Mouse (Mus musculus) heart, adult 2 months (tissue): ENCODE measurements at regions not wholly inside any gene's neighbourhood (a gene's known extent, or its start where the extent isn't known, plus 50 kb on each side); places are given as distances from the start of the nearest gene placed in this dataset.

ENCODE experiments used
- DNase-seq, 2 experiments: peaks; one replicate each; pipeline ENCODE4 v3.0.0; 2021
- H3K27ac ChIP-seq: fragments of 200-600 bp; 2 replicates; pipeline ENCODE4 v1.8.1; 2022
- H3K27me3 ChIP-seq: fragments of 200-500 bp; 2 replicates; pipeline ENCODE4 v1.6.1; 2012; ENCODE audit warnings: mild to moderate bottlenecking, low read length, inconsistent platforms, mixed read lengths; ENCODE audit not compliant: control insufficient read depth, insufficient read depth
- H3K36me3 ChIP-seq: fragments of 200-500 bp; 2 replicates; pipeline ENCODE4 v1.6.1; 2012; ENCODE audit warnings: low read length, inconsistent platforms; ENCODE audit not compliant: control insufficient read depth, insufficient read depth
- H3K4me1 ChIP-seq: fragments of 200-500 bp; 2 replicates; pipeline ENCODE4 v1.6.1; 2011; ENCODE audit warnings: low read length; ENCODE audit not compliant: control insufficient read depth, insufficient read depth
- H3K4me3 ChIP-seq: fragments of 200-600 bp; 2 replicates; pipeline ENCODE4 v1.8.1; 2022
- H3K79me2 ChIP-seq: fragments of 200-500 bp; replicated peaks from 2 replicates; pipeline ENCODE4 v1.6.1; 2012; ENCODE audit warnings: mild to moderate bottlenecking, inconsistent platforms, low read length, moderate library complexity, mixed read lengths; ENCODE audit not compliant: control insufficient read depth, insufficient read depth
- H3K9ac ChIP-seq: fragments of 200-500 bp; 2 replicates; pipeline ENCODE4 v1.6.1; 2012; ENCODE audit warnings: low read depth, mild to moderate bottlenecking, control low read depth, inconsistent platforms, low read length, mixed read lengths
- CTCF ChIP-seq: fragments of 200-600 bp; IDR thresholded peaks from 2 replicates; pipeline ENCODE4 v1.8.1; 2022; ENCODE audit warnings: antibody characterized with exemption, mild to moderate bottlenecking, moderate library complexity
- EP300 ChIP-seq: fragments of 200-500 bp; IDR thresholded peaks from 2 replicates; pipeline ENCODE4 v1.6.1; 2011; ENCODE audit warnings: low read depth, low read length, control low read depth; ENCODE audit not compliant: insufficient read depth
- POLR2A ChIP-seq: fragments of 200-500 bp; IDR thresholded peaks from 2 replicates; pipeline ENCODE4 v1.6.1; 2011; ENCODE audit warnings: mild to moderate bottlenecking, low read depth, low read length, control low read depth; ENCODE audit not compliant: insufficient read depth
- WGBS: fragments of 180-500 bp; shearing (Covaris S2); methylation state at CpG from one replicate; pipeline ENCODE4 v1.1.7; 2018; 5-methylcytosine and 5-hydroxymethylcytosine counted together
- intact Hi-C: fragments of 180-260 bp; cut with DNase I; formaldehyde crosslinking; loops from one replicate; pipeline ENCODE4 v1.15.1; 2025

- no peak overlapping the region for H3K27ac ChIP-seq
- no peak overlapping the region for H3K9ac ChIP-seq
- no peaks in the 10 kb centered on the region for H3K27me3 ChIP-seq
- 93% methylated on average over 12 of the region's 12 CpGs for WGBS
- no peak overlapping the region for H3K4me3 ChIP-seq
- no peak for DNase-seq
- no peaks in the 10 kb centered on the region for H3K79me2 ChIP-seq
- intact Hi-C loops, result no loop called here
- no peaks in the 10 kb centered on the region for H3K36me3 ChIP-seq
- TF ChIP-seq POLR2A (no peak), EP300 (no peak), CTCF (no peak)
- peaks cover 4% of the 10 kb centered on the region for H3K4me1 ChIP-seq
Measured at GRCm38 (mm10) chr13:60426192-60426840, 175.4 kb upstream of the Dapk1 start.

- WGBS, result 68% methylated on average over 7 of the region's 7 CpGs
- H3K27ac ChIP-seq, result peak overlapping the region; percentile 60; the same call in 1 of the 2 replicates
- H3K4me3 ChIP-seq, result no peak overlapping the region
- no peak for DNase-seq
- H3K79me2 ChIP-seq, result no peaks in the 10 kb centered on the region
- no peaks in the 10 kb centered on the region for H3K36me3 ChIP-seq
- H3K9ac ChIP-seq, result no peak overlapping the region
- no peak for TF ChIP-seq EP300
- TF ChIP-seq POLR2A, result no peak
- TF ChIP-seq CTCF, result no peak
- no peaks in the 10 kb centered on the region for H3K27me3 ChIP-seq
- intact Hi-C loops, result no loop called here
- peaks cover 2% of the 10 kb centered on the region for H3K4me1 ChIP-seq
Measured at GRCm38 (mm10) chr13:60427077-60427476, 174.7 kb upstream of the Dapk1 start.

- intact Hi-C loops, result no loop called here
- peak; percentile 52 to 75 for DNase-seq
- WGBS, result 33% methylated on average over 12 of the region's 12 CpGs
- peaks cover 2% of the 10 kb centered on the region for H3K4me1 ChIP-seq
- H3K27me3 ChIP-seq, result no peaks in the 10 kb centered on the region
- H3K4me3 ChIP-seq, result no peak overlapping the region
- no peak overlapping the region for H3K9ac ChIP-seq
- no peaks in the 10 kb centered on the region for H3K36me3 ChIP-seq
- H3K79me2 ChIP-seq, result no peaks in the 10 kb centered on the region
- TF ChIP-seq CTCF (no peak), EP300 (0 out of 2 replicates have a peak, but pooled peaks have one; percentile 15)
- peak overlapping the region; percentile 60 for H3K27ac ChIP-seq
Measured at GRCm38 (mm10) chr13:60427755-60428385, 173.9 kb upstream of the Dapk1 start.

GRCm38 (mm10) chr13:60429148-60429547, 172.6 kb upstream of the Dapk1 start:
- Histone ChIP-seq H3K4me1 (peaks cover 2% of the 10 kb centered on the region), H3K27me3 (no peaks in the 10 kb centered on the region), H3K79me2 (no peaks in the 10 kb centered on the region), H3K27ac (no peak overlapping the region), H3K36me3 (no peaks in the 10 kb centered on the region), H3K4me3 (no peak overlapping the region), H3K9ac (no peak overlapping the region)
- DNase-seq, result no peak
- TF ChIP-seq POLR2A (no peak), CTCF (peak; percentile 40)
- 71% methylated on average over 3 of the region's 3 CpGs for WGBS
- intact Hi-C loops, result no loop called here

- Histone ChIP-seq H3K79me2 (no peaks in the 10 kb centered on the region), H3K9ac (no peak overlapping the region), H3K4me1 (peaks cover 2% of the 10 kb centered on the region), H3K4me3 (no peak overlapping the region), H3K36me3 (no peaks in the 10 kb centered on the region), H3K27ac (no peak overlapping the region), H3K27me3 (no peaks in the 10 kb centered on the region)
- 87% methylated on average over 8 of the region's 8 CpGs for WGBS
- TF ChIP-seq EP300 (no peak), CTCF (no peak), POLR2A (no peak)
- DNase-seq, result no peak
- intact Hi-C loops, result no loop called here
Measured at GRCm38 (mm10) chr13:60431412-60431811, 170.3 kb upstream of the Dapk1 start.
